Mouse (Mus musculus) macrophage (primary cell): ENCODE data around the gene Gars. TPM values are rescaled to one million over a fixed set of nuclear protein-coding genes. Genes with fewer than 3 reads are reported as not detected.

Source experiments
- H3K27ac ChIP-seq: fragments of 350-480 bp; formaldehyde crosslinking; 2 replicates; pipeline ENCODE4 v1.9.0; 2021
- H3K36me3 ChIP-seq: fragments of 350-480 bp; formaldehyde crosslinking; 2 replicates; pipeline ENCODE4 v1.9.0; 2021; ENCODE audit errors: inconsistent target
- H3K4me3 ChIP-seq: fragments of 350-480 bp; formaldehyde crosslinking; 2 replicates; pipeline ENCODE4 v1.9.0; 2021; ENCODE audit errors: inconsistent target
- H3K79me2 ChIP-seq: fragments of 350-480 bp; formaldehyde crosslinking; 2 replicates; pipeline ENCODE4 v1.9.0; 2021; ENCODE audit errors: inconsistent target
- WGBS: methylation state at CpG from one replicate; pipeline ENCODE4 v1.1.7; 2026; ENCODE audit warnings: inconsistent platforms; ENCODE audit not compliant: missing documents; 5-methylcytosine and 5-hydroxymethylcytosine counted together
- polyA plus RNA-seq: library from polyadenylated mRNA; stranded (reverse); fragments of 250-400 nt; gene quantifications from 3 replicates; pipeline ENCODE4 v1.2.4, GENCODE M21; 2018; ENCODE audit warnings: inconsistent platforms

Gars gene
- polyA plus RNA-seq, 1 experiment from 2014 or later: 43.9 TPM

- Histone ChIP-seq H3K36me3 (no peaks in the 10 kb centered on the region), H3K27ac (no peak overlapping the region), H3K79me2 (no peaks in the 10 kb centered on the region), H3K4me3 (no peak overlapping the region)
- 100% methylated on average over 3 of the region's 3 CpGs for WGBS
Measured at GRCm38 (mm10) chr6:55014184-55014583, 23.6 kb upstream of the Gars start.

GRCm38 (mm10) chr6:55016236-55016635, 21.6 kb upstream of the Gars start:
- WGBS: 3% methylated on average over 5 of the region's 5 CpGs
- Histone ChIP-seq H3K36me3 (no peaks in the 10 kb centered on the region), H3K27ac (no peak overlapping the region), H3K4me3 (no peak overlapping the region), H3K79me2 (no peaks in the 10 kb centered on the region)

GRCm38 (mm10) chr6:55016710-55017583, 20.9 kb upstream of the Gars start:
- Histone ChIP-seq H3K4me3 (peak overlapping the region; percentile 6; the same call in 1 of the 2 replicates), H3K79me2 (no peaks in the 10 kb centered on the region), H3K27ac (no peak overlapping the region), H3K36me3 (no peaks in the 10 kb centered on the region)
- 28% methylated on average over 15 of the region's 15 CpGs for WGBS

GRCm38 (mm10) chr6:55018417-55018816, 19.4 kb upstream of the Gars start:
- Histone ChIP-seq H3K36me3 (no peaks in the 10 kb centered on the region), H3K79me2 (no peaks in the 10 kb centered on the region), H3K4me3 (no peak overlapping the region), H3K27ac (no peak overlapping the region)
- WGBS: 92% methylated on average over 2 of the region's 2 CpGs

- H3K4me3 ChIP-seq: no peak overlapping the region
- H3K27ac ChIP-seq: no peak overlapping the region
- no peaks in the 10 kb centered on the region for H3K79me2 ChIP-seq
- no peaks in the 10 kb centered on the region for H3K36me3 ChIP-seq
- WGBS: 90% methylated on average over 7 of the region's 7 CpGs
Measured at GRCm38 (mm10) chr6:55021806-55022205, 16.0 kb upstream of the Gars start.

GRCm38 (mm10) chr6:55027642-55028041, 10.2 kb upstream of the Gars start:
- 94% methylated on average over 2 of the region's 2 CpGs for WGBS
- H3K36me3 ChIP-seq: no peaks in the 10 kb centered on the region
- no peak overlapping the region for H3K27ac ChIP-seq
- H3K4me3 ChIP-seq: no peak overlapping the region
- no peaks in the 10 kb centered on the region for H3K79me2 ChIP-seq

GRCm38 (mm10) chr6:55036731-55037130, 1.1 kb upstream of the Gars start:
- no peak overlapping the region for H3K4me3 ChIP-seq
- H3K27ac ChIP-seq: no peak overlapping the region
- peaks cover 36% of the 10 kb centered on the region for H3K79me2 ChIP-seq
- no peaks in the 10 kb centered on the region for H3K36me3 ChIP-seq
- 97% methylated on average over 4 of the region's 4 CpGs for WGBS

- Histone ChIP-seq H3K36me3 (no peaks in the 10 kb centered on the region), H3K79me2 (peaks cover 57% of the 10 kb centered on the region), H3K4me3 (peak overlapping the region; percentile 93), H3K27ac (peak overlapping the region; percentile 60)
- WGBS: 10% methylated on average over 10 of the region's 12 CpGs
Measured at GRCm38 (mm10) chr6:55038671-55039445, 1.1 kb downstream of the Gars start.

- H3K27ac ChIP-seq: no peak overlapping the region
- H3K79me2 ChIP-seq: peaks cover 63% of the 10 kb centered on the region
- H3K36me3 ChIP-seq: no peaks in the 10 kb centered on the region
- H3K4me3 ChIP-seq: peak overlapping the region; percentile 93; the same call in 1 of the 2 replicates
- 92% methylated on average over 6 of the region's 6 CpGs for WGBS
Measured at GRCm38 (mm10) chr6:55039446-55039783, 1.6 kb downstream of the Gars start.

- Histone ChIP-seq H3K27ac (no peak overlapping the region), H3K79me2 (peaks cover 69% of the 10 kb centered on the region), H3K4me3 (no peak overlapping the region), H3K36me3 (no peaks in the 10 kb centered on the region)
- 92% methylated on average over 1 of the region's 1 CpGs for WGBS
Measured at GRCm38 (mm10) chr6:55040031-55040430, 2.2 kb downstream of the Gars start.

GRCm38 (mm10) chr6:55043206-55043605, 5.4 kb downstream of the Gars start:
- H3K79me2 ChIP-seq: peaks cover 91% of the 10 kb centered on the region
- H3K27ac ChIP-seq: no peak overlapping the region
- H3K36me3 ChIP-seq: peaks cover 6% of the 10 kb centered on the region; the same call in 1 of the 2 replicates
- no peak overlapping the region for H3K4me3 ChIP-seq
- 90% methylated on average over 8 of the region's 8 CpGs for WGBS

GRCm38 (mm10) chr6:55044542-55044941, 6.7 kb downstream of the Gars start:
- H3K36me3 ChIP-seq: peaks cover 7% of the 10 kb centered on the region; the same call in 1 of the 2 replicates
- peaks cover 77% of the 10 kb centered on the region for H3K79me2 ChIP-seq
- WGBS: 89% methylated on average over 5 of the region's 5 CpGs
- H3K4me3 ChIP-seq: no peak overlapping the region
- H3K27ac ChIP-seq: no peak overlapping the region

- WGBS: 18% methylated on average over 1 of the region's 1 CpGs
Measured at GRCm38 (mm10) chr6:55045326-55045725, 7.5 kb downstream of the Gars start.

GRCm38 (mm10) chr6:55049186-55049585, 11.4 kb downstream of the Gars start:
- Histone ChIP-seq H3K36me3 (peaks cover 29% of the 10 kb centered on the region), H3K79me2 (peaks cover 31% of the 10 kb centered on the region), H3K4me3 (no peak overlapping the region), H3K27ac (no peak overlapping the region)
- 95% methylated on average over 9 of the region's 10 CpGs for WGBS

More at GRCm38 (mm10) chr6:55045326-55045725, 7.5 kb downstream of the Gars start:
- H3K27ac ChIP-seq: no peak overlapping the region
- no peak overlapping the region for H3K4me3 ChIP-seq
- H3K36me3 ChIP-seq: peaks cover 7% of the 10 kb centered on the region; the same call in 1 of the 2 replicates
- H3K79me2 ChIP-seq: peaks cover 69% of the 10 kb centered on the region

GRCm38 (mm10) chr6:55054491-55054890, 16.7 kb downstream of the Gars start:
- Histone ChIP-seq H3K27ac (peak overlapping the region; percentile 34), H3K36me3 (peaks cover 21% of the 10 kb centered on the region), H3K4me3 (no peak overlapping the region), H3K79me2 (no peaks in the 10 kb centered on the region)
- WGBS: 97% methylated on average over 4 of the region's 4 CpGs
